Mouse (Mus musculus) cerebellum, postnatal 36 days (tissue): ENCODE results near the gene Mup9.
"Not testable (repeated sequence)": the region's sequence is repeated elsewhere in the genome, so short reads cannot be mapped to it uniquely, and the experiment has no call there.

ENCODE experiments used
- DNase-seq, 2 experiments: peaks; one replicate each; pipeline ENCODE4 v3.0.0; 2021 to 2022; ENCODE audit warnings: mixed read lengths in 2 of 2

Gene Mup9

GRCm38 (mm10) chr4:60421852-60422251 lies at the start of gene Mup9:
Gene Mup9, minus strand, starts transcription at chr4:60421952.
- DNase-seq: not testable (repeated sequence)
